Mouse (Mus musculus) ovary, postnatal 36 days (tissue): ENCODE results near the gene Gm4969.

Source experiments
- DNase-seq: peaks from one replicate; pipeline ENCODE4 v3.0.0; 2022; ENCODE audit warnings: low spot score, mixed read lengths

The Gm4969 gene

DNA sequence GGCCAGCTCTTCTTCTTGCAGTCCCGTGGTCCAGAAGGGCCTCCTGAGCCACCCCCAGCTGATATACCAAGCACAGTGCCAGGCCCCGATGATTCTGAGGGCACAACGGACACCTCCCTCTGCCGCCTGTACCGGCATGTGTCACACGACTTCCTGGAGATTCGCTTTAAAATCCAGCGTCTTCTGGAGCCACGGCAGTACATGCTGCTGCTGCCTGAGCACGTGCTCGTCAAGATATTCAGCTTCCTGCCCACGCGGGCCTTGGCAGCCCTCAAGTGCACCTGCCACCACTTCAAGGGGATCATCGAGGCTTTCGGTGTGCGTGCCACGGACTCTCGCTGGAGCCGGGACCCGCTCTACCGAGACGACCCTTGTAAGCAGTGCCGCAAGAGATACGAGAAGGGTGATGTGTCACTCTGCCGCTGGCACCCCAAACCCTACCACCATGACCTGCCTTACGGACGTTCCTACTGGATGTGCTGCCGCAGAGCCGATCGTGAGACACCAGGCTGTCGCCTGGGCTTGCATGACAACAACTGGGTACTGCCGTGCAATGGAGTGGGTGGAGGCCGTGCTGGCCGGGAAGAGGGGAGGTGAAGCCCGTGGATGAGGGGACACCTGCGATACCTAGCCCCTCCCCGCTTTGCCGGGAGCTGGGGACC, 18.6 kb upstream of the Gm4969 start:
- DNase-seq = no peak

DNA sequence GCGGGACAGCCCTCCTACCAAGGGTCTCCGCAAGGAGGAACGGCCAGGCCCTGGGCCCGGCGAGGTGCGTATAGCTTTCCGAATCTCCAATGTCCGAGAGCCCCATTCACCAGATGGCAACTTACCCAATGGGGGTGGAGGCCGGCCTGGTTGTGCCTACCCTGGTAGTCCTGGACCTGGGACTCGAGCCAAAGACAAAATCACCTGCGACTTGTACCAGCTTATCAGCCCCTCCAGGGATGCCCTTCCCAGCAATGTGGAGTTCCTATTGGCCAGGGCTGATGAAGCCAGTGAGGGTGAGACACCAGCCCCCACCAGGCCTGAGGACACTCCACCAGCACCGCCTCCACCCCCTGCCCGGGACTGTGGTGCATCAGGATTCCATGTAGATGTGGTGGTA, 18.0 kb upstream of the Gm4969 start:
- no peak for DNase-seq

DNA sequence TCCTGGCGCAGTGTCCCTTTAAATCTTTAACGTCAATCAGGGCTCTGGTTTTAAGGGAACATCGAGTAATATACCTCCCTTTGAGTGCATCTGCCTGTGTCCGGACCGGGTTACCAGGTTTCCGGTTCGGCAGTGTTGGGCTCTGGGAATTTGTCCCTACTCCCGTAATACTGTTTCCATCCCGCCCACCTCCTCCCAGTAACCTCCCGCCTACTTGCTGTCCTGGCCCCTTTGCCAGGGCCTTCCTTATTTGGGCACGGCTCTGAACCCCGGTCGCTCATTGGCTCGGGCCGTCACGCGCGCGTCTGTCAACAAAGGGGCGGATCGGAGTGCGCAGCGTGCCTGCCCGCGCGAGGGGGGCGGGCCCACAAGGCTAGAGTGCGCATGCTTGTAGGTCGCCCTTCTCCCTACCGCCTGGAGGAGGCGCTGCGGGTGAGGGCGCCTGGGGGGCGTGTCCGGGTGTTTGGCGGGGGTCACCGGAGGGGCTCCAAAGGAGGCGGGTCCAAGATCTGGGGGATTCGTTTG, 13.2 kb upstream of the Gm4969 start:
- peak; percentile 97 for DNase-seq

DNA sequence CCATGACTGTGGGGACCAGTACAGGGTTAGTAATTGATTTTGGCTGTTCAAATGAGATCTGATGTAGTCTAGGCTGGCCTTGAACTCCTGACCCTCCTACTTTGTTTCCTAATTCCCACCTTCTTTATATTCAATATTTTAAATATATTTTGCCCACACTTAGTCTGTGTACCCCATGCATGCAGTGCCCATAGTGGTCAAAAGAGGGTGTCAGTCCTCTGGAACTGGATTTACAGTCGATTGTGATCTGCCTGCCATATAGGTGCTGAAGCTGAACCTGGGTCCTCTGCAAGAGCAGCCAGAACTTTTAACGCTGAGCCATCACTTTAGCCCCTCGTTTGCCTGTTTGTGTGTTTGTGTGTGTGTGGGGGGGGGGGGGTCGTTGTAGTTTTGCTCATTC, 12.5 kb upstream of the Gm4969 start:
- DNase-seq = no peak

DNA sequence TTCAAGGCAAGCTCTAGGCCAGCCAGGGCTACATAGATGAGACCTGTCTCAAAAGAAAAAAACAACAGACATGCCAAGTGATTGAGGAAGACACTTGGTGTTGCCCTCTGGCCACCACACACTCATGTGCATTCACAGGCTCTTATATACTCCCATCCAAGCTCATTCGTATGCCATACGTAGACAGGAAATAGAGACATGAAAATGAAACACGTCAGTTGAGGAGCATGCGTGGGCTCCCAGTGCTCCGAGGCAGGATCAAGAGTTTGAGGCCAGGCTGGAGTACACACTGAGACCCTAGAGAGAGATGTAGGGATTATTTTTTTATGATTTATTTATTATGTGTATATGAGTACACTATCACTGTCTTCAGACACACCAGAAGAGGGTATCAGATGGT, 11.2 kb upstream of the Gm4969 start:
- no peak for DNase-seq

DNA sequence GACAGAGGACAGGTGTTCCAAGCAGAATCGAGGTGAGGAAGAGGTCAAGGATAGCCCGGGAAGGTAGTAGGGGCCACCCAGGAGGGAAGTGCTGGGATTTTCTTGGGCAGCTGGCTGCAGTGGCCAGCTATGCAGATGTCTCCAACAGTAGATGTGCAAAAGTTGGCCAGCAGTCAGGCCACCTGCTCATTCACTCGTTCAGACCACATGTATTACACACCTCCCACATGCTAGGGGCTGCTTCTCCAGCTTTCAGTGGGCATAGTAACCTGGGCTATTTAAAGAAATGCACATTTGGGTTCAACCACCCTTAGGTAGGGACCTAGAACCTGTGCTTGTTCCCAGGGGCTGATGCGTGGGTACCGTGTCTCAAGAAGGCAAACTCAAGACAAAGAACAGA, 9.6 kb upstream of the Gm4969 start:
- no peak for DNase-seq

DNA sequence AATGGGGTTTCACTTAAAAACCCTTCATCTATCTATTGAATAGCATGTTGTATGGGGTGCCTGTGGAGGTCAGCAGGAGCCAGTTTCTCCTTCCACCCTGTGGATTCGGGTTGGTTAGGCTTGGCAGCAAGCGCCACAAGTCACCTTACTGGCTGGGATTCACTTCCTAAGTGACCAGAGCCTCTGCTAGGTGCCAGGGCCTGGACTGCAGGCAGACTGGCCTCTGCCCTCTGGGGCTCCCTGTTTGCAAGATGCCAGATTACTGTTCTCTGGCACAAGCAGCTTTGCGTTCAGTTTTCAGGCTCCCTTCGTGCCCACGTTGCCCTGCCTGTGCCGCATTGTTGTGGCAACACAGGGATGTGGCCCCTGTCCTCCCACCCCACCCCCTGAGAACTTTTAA, 6.5 kb upstream of the Gm4969 start:
- DNase-seq = no peak

DNA sequence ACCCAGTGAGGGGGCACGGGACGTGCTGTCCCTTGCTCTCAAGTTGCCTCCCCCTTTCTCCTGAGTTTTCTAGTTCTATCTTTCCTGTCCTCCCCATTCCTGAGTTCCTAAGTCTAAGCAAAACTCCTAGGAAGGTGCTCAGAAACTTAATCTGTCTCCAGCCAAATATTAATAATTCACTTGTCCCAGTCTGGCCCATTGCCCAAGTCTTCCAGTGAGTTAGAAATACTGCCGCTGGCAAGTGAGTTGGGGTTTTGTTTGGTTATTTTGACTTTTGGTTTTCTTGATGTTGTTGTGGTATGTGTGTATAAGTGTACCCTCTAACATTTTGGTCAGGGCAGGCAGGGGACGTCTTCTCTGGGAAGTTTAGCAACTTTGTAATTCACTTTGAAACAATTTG, 3.5 kb upstream of the Gm4969 start:
- DNase-seq = no peak

DNA sequence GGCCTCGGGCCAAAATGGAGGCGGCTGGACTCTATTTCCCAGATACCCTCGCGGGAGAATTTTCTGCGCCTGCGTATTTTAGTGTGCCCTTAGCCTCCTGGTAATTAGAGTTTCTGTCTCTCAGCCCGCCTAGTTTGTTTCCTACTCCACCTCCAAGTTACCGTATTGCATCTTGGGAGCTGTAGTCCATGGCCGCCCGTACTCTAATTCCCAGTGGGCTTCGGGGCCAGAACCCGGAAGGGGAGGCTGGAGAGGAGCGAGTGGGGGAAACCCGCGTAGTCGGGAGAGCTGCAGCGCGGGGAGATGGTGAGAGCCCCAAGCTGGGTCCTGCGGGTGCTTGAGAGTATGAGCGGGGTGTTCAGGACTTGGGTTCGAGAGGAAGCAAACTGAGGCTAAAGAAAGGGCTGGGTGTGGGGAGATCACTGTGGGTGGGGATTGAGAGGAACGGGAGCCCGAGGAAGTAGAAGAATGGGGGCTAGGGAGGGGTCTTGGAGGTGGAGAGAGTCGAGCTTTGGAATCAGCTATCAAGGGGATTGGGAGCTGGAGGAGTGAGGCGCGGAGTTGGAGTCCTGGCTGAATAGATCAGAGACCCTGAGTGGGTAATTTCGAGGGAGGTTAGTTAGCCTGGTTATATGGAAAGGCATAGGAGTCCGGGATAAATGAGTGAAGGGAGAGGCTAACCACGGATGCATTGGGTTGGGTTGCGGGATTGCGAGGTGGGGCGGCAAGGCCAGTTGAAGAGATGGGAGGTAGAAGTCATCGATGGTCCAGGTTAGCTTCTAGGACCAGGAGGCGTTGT, 1.7 kb upstream of the Gm4969 start, which contains the start of gene Fbxo46:
Fbxo46 (plus strand) TSS at position 229 of the 799 bp plus-strand sequence.
- peak; percentile 86 for DNase-seq

DNA sequence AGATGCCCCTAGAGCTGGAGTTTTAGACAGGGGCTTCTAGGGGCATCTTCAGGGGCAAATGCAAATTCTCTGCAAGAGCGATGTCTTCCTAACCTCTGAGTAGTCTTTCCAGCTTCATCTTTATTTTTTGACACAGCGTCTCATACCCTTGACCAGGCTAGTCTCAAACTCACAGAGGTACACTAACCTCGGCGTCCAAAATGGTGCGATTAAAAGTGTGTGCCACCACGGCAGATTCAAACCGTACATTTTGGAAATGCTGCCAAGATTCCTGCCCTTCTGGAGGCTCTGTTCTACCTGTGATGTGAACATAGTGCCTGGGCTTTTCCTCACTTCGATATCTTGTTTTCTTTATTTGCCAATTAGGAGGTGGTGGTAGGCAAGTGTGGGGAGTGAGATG, 915 bp upstream of the Gm4969 start:
- DNase-seq = no peak

DNA sequence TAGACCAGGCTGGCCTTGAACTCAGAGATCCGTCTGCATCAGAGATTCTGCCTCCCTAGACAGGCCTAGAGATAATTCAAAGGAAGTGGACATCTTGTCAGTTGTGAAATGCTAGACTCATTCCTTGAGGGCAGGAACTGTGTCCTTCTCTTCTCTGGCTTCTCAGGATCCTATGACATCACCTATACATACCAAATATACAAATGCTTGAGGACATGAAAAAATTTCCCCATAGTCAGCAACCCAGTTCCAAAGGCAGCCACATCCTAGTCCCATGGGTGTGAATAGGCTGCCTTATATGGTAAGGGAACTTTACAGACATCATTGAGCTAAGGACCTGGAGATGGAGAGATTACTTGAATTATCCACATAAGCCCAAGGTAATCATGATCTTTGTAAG, 8.6 kb downstream of the Gm4969 start:
- no peak for DNase-seq

DNA sequence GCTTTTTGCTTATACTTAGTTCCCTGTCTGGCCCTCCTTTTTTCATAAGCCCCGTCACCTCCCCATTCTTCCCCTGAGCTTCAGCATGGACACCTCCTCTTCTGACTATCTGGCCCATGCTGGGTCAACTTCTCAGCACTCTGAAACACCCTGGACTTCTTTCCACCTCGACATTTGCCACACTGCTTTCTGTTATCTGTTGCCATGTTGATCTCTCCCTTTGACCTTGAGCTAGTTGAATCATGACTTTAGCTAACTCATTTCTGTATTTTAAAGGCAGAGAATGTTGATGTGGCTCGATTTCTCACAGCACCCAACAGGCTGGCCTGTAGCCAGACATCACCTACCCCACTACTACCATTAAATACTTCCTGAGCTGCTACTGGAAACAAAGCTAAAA, 10.7 kb downstream of the Gm4969 start:
- DNase-seq = no peak

DNA sequence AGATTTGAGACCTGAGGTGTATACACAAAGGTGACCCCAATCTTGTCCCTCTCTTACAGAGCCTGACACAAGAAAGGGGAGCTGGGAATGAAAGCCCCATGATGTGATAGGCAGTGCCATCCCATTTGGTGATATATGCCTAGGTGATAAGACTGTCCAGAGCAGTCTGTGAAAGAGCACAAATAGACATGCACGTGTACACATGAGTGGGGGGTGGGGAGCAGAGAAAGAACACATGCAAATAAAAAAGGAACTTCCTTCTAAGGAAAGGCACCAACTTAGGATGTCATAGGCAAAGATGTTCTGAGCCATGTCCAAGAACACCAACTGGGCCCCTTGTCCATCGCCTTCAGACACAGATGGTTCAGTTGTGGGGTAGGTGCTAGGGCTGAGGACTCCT, 13.7 kb downstream of the Gm4969 start:
- no peak for DNase-seq

DNA sequence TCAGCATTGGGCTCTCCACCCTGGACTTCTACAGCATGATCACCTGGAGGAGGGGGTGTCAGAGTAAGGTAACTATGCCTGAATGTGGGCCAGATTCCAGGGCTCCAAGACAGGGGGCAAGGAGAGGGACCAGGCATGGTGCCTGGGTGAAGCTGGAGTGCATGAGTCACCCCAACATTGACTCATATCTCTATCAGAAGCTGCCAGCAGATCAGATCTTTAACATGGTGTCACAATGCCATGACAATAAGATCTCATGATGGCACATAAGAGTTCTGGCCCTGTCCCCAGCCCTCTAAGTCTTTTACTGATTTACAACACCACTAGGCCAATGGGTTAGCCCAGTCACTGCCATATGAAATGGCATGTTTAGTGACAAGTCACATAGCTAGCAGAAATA, 14.4 kb downstream of the Gm4969 start:
- no peak for DNase-seq

DNA sequence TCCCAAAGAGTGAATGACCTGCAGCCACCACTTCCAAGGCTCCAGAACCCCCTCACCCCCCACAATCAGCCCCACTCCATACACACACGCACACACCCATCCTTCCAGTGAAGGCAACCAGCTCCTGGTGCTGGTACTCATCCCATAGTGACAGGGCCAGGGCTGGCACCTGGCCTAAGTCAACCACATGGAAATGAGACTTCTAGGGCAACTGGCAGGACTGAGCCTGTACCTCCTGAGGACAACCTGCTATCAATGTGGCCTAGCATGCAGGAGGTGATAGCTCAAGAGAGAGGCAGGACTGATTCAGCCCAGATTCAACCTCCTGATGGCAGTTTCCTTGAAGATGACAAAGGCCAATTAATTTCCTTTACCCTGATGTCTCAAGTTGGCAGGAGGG, 17.9 kb downstream of the Gm4969 start:
- no peak for DNase-seq

DNA sequence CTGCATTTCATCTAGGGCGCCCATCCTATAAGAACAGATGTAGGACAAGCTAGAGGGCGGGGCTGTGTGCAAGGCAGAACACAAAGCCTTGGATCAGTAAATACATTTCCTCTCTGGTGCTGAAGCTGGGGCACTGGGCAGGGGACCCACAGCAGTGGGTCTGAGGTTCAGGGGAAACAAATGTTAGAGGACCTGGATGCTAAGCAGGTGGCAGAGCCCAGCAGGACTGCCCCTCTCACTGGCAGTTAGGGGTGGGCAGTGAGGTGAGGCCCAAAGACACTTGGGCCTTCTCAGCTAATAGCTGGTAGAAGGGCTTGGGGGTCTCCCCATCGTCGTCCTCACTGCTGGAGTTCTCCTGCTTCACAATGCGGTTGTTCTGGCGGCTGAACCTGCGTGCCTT, 19.4 kb downstream of the Gm4969 start:
- DNase-seq = no peak

DNA sequence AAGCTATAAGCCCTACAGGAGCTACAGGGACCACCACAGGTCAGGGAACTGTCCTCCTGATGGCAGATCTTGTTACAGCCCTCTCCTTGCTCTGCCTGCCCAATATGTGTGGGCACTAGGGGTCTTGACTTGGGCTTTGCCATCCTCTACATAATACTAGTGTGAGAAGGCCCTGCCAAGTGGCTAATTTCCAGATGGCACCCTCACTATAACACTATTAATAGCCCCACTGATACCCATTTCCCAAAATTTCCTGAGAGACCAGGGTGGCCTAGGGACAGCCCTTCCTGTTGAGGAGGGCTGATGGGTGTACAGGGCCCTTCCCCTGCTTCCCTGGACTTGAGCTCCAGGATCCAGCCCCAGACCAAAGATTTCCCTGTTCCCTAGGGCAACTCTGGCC, 20.3 kb downstream of the Gm4969 start:
- no peak for DNase-seq

DNA sequence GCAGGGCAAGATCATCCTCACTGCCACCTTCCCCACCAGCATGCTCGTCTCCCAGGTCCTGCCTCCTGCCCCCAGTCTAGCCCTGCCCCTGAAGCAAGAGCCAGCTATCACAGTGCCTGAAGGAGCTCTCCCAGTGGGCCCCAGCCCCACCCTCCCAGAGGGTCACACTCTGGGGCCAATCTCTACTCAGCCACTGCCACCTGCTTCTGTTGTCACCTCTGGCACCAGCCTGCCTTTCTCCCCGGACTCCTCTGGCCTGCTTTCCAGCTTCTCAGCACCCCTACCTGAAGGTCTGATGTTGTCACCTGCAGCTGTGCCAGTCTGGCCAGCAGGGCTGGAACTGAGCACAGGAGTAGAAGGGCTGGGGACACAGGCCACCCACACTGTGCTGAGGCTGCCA, 21.0 kb downstream of the Gm4969 start:
- no peak for DNase-seq

DNA sequence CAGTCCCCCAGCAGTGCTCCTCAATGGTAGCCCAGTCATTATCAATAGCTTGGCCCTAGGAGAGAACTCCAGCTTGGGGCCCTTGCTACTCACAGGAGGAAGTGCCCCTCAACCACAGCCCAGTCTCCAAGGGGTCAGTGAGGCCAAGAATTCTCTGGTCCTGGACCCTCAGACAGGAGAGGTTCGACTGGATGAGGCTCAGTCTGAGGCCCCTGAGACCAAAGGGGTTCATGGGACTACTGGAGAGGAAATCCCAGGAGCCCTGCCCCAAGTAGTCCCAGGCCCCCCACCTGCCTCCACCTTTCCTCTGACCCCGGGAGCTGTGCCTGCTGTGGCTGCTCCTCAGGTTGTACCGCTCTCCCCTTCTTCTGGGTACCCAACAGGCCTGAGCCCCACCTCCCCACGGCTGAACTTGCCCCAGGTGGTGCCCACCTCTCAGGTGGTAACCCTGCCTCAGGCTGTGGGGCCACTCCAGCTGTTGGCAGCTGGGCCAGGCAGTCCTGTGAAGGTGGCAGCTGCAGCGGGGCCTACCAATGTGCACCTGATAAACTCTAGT, 21.7 kb downstream of the Gm4969 start:
- no peak for DNase-seq

DNA sequence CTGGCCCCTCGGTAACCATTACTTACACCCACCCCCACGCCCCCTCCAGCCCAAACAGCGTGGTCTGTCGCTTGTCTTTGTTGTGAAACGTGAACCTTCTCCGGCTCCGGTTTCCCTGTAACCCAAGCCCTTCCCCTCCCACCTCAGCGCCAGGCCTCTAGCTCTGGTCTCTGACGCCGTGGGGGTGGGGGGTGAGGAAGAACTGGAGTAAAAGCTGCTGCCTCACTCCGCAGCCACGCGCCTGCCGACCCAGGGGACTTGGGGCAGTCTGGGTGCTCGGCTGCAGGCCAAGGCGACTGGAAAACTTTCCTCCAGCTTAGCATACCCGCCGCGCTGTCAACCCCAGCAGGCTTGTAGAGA, 22.4 kb downstream of the Gm4969 start:
- DNase-seq = peak; percentile 84

DNA sequence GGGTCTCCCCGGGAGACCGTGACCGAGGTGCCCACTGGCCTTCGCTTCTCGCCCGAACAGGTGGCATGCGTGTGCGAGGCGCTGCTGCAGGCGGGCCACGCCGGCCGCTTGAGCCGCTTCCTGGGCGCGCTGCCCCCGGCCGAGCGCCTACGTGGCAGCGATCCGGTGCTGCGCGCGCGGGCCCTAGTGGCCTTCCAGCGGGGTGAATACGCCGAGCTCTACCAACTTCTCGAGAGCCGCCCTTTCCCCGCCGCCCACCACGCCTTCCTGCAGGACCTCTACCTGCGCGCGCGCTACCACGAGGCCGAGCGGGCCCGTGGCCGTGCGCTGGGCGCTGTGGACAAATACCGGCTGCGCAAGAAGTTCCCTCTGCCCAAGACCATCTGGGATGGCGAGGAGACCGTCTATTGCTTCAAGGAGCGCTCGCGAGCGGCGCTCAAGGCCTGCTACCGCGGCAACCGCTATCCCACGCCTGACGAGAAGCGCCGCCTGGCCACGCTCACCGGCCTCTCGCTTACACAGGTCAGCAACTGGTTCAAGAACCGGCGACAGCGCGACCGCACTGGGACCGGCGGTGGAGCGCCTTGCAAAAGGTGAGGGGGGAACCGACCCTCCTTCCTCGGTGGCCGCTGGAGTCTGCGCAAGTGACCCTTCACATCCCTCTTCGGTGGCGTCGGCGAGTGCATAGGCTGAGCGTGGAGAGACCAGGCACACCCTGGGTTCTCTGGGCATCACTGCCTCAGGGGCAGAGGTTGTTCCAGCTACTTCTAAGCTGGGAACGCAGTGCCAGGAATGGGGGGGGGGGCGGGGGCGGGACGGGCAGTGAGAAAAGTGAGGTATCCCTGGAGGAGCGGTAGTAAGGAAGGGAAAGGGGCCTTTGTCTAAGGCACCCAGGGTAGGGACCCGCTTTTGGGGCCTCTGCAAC, 23.1 kb downstream of the Gm4969 start:
- DNase-seq = peak; percentile 72

DNA sequence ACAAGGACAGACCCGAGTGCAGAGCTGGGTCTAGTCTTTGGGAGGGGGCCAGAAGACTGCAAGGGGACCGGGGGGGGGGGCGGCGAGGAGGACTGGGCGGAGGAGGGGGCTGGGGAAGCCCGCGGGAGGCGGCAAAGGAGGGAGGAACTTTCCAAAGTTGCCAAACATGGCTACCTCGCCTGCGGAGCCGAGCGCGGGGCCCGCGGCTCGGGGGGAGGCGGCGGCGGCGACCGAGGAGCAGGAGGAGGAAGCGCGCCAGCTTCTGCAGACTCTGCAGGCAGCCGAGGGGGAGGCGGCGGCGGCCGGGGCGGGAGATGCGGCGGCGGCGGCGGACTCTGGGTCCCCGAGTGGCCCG, 23.7 kb downstream of the Gm4969 start, which contains the start of gene Six5:
Six5 (plus strand) TSS at position 124 of the 355 bp plus-strand sequence.
- peak; percentile 74 for DNase-seq
